Mouse (Mus musculus) hindbrain, postnatal 0 days (tissue): ENCODE data around the gene Cgnl1. TPM values are rescaled to one million over a fixed set of nuclear protein-coding genes. Genes with fewer than 3 reads are reported as not detected.

ENCODE experiments used
- ATAC-seq: fragments of 200-750 bp; cut with Nextera tagmentation; 2 replicates; pipeline ENCODE4 v1.8.0; 2017; ENCODE audit warnings: mild to moderate bottlenecking, moderate TSS enrichment, moderate library complexity
- DNase-seq: peaks from one replicate; pipeline ENCODE4 v3.0.0-alpha.2; 2015; ENCODE audit warnings: low spot score
- H3K27ac ChIP-seq: fragments of 300-500 bp; sonication (generic); 2 replicates; pipeline ENCODE4 v1.5.1; 2014; ENCODE audit warnings: mild to moderate bottlenecking
- H3K27me3 ChIP-seq: fragments of 300-500 bp; sonication (generic); 2 replicates; pipeline ENCODE4 v1.6.1; 2014; ENCODE audit warnings: low read length, mixed read lengths; ENCODE audit not compliant: insufficient read depth
- H3K36me3 ChIP-seq: fragments of 300-500 bp; sonication (generic); 2 replicates; pipeline ENCODE4 v1.6.1; 2014; ENCODE audit warnings: low read length, mixed read lengths; ENCODE audit not compliant: insufficient read depth
- H3K4me1 ChIP-seq: fragments of 300-500 bp; sonication (generic); 2 replicates; pipeline ENCODE4 v1.6.1; 2014; ENCODE audit warnings: antibody characterized with exemption, low read length, mixed read lengths; ENCODE audit not compliant: insufficient read depth
- H3K4me2 ChIP-seq: fragments of 300-500 bp; sonication (generic); 2 replicates; pipeline ENCODE4 v1.6.1; 2014; ENCODE audit warnings: low read depth, mild to moderate bottlenecking, low read length, moderate library complexity, mixed read lengths
- H3K4me3 ChIP-seq: fragments of 300-500 bp; sonication (generic); 2 replicates; pipeline ENCODE4 v1.5.1; 2014; ENCODE audit warnings: low read length
- H3K9ac ChIP-seq: fragments of 300-500 bp; sonication (generic); replicated peaks from 2 replicates; pipeline ENCODE4 v1.6.1; 2014; ENCODE audit warnings: mild to moderate bottlenecking, low read length, moderate library complexity, mixed read lengths
- H3K9me3 ChIP-seq: fragments of 300-500 bp; sonication (generic); 2 replicates; pipeline ENCODE4 v1.6.1; 2016; ENCODE audit warnings: low read length, mixed read lengths
- CTCF ChIP-seq: IDR thresholded peaks from 2 replicates; pipeline ENCODE4 v1.5.1; 2016; ENCODE audit warnings: antibody characterized with exemption, control low read depth, low read depth
- WGBS: fragments of 180-500 bp; shearing (Covaris S2); extraction: QIAGEN DNeasy Blood & Tissue Kit; methylation state at CpG from one replicate; pipeline ENCODE4 v1.1.7; 2014; 5-methylcytosine and 5-hydroxymethylcytosine counted together
- polyA plus RNA-seq: library from polyadenylated mRNA; unstranded; fragments of >200 nt; fragmentation: Nextera tagmentation; extraction: Ambion mirVana; gene quantifications from 2 replicates; pipeline ENCODE4 v1.2.1, GENCODE M21; 2015
- total RNA-seq: library from RNA; depleted of rRNA; stranded (reverse); fragments of >200 nt; gene quantifications from 2 replicates; pipeline ENCODE4 v1.2.3, GENCODE M21; 2014

Cgnl1 gene
- total and polyA plus RNA-seq, 2 experiments from 2014 or later, result 7.2 to 7.6 TPM

DNA sequence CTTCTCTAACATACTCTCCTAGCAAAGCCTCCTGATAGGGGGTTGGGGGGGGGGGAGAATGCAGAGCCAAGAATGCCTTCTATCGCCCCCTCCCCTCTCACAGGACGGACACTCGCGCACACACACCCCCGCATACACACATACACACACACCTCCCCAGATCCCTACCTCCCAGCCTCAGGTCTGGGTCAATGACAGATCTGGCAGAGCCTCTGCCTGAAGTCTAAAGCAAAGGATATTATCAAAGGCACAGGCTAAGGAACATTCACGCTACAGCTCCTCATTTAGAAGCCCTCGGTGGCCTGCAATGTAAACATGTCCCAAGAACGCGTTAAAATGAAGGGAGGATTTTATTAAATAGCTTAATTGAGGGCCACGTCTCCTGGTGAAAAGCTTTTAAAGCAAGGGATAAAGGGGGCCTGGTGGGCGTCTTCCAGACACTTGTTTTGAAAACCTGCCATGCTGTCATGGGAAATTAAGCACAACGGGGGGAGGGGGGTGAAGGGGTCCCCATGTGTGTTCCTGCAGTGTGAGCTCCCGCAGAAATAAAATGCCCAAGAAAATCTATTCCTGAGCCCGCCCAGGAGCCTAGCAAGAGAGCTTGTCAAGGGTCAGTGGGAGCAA lies 10.8 kb downstream of the Cgnl1 start:
- Histone ChIP-seq H3K9me3 (no peaks in the 10 kb centered on the region), H3K27ac (no peak overlapping the region), H3K27me3 (no peaks in the 10 kb centered on the region), H3K4me2 (peak overlapping the region; percentile 13; the same call in 1 of the 2 replicates), H3K4me3 (no peak overlapping the region), H3K9ac (no peak overlapping the region), H3K36me3 (no peaks in the 10 kb centered on the region), H3K4me1 (0 out of 2 replicates have a peak, but pooled peaks cover 2% of the 10 kb centered on the region)
- TF ChIP-seq CTCF, result no peak
- DNase-seq (no peak), ATAC-seq (no peak)
- WGBS, result 13% methylated on average over 14 of the region's 14 CpGs

DNA sequence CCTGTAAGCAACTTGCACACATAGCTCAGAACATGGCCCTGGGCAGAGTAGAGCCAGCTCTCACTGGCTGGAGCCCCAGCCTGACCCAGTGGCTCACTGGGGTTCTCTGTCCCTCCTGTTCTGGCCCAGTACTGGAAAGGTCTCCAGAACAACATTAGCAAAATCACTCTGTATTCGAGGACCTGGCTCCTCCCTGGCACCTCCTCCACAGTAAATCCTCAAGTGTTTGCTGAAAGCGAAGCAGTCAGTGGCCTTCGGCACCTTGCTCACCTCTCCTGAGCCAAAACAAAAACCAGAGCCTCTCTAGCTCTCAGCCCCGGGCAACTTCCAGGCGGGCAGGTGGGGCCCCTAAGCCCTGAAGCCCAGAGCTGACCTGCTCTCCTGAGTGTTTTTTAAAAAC lies 11.5 kb downstream of the Cgnl1 start:
- Histone ChIP-seq H3K27ac (no peak overlapping the region), H3K9me3 (no peaks in the 10 kb centered on the region), H3K27me3 (no peaks in the 10 kb centered on the region), H3K4me2 (no peak overlapping the region), H3K4me1 (0 out of 2 replicates have a peak, but pooled peaks cover 2% of the 10 kb centered on the region), H3K9ac (no peak overlapping the region), H3K36me3 (no peaks in the 10 kb centered on the region), H3K4me3 (no peak overlapping the region)
- DNase-seq, result no peak
- WGBS, result 37% methylated on average over 5 of the region's 5 CpGs
- TF ChIP-seq CTCF, result no peak
- no peak for ATAC-seq

DNA sequence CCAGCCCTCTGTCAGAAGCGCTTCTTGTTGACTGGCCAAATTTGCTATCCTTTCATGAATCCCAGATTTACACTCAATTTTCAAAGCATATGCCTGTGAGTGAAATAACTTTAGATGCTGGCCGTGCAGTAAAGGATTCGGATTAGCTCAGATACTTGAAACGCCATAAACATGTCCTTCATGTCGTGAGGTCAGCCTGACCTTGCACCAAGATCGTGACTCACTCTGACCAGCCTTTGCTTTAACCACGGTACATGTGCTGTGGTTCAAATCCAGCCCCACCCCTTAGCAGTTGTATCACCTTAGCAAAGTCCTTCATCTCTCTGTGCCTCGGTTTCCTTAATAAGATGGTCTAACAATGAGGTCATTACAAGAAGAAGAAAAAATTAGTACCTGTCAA lies 14.0 kb downstream of the Cgnl1 start:
- Histone ChIP-seq H3K4me1 (0 out of 2 replicates have a peak, but pooled peaks cover 2% of the 10 kb centered on the region), H3K36me3 (no peaks in the 10 kb centered on the region), H3K9ac (no peak overlapping the region), H3K27me3 (no peaks in the 10 kb centered on the region), H3K27ac (no peak overlapping the region), H3K4me2 (no peak overlapping the region), H3K9me3 (no peaks in the 10 kb centered on the region), H3K4me3 (no peak overlapping the region)
- TF ChIP-seq CTCF, result no peak
- DNase-seq (no peak), ATAC-seq (no peak)
- WGBS, result 88% methylated on average over 8 of the region's 8 CpGs

DNA sequence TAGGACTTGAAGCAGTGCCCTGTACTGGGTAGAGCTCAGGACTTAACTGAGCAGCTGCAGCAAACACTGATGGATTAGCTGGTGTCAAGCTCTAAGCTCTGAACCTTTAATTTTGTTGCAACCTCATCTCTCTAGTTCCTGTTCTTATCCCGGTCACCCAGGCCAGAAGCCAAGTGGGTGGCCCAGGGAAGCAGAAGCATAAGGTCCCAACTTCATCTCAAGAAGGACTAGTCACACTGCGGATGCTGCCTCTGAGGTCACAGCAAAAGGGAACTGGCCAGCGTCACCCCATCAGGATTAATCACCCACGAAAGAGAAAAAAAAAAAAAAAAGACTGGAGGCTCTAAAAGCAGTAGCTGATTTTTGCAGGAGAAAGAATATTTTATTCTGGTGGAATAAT lies 14.5 kb downstream of the Cgnl1 start:
- no peak overlapping the region for H3K4me3 ChIP-seq
- no peak overlapping the region for H3K27ac ChIP-seq
- H3K4me1 ChIP-seq, result 0 out of 2 replicates have a peak, but pooled peaks cover 2% of the 10 kb centered on the region
- no peak overlapping the region for H3K4me2 ChIP-seq
- ATAC-seq (no peak), DNase-seq (no peak)
- no peak for TF ChIP-seq CTCF
- H3K9ac ChIP-seq, result no peak overlapping the region
- no peaks in the 10 kb centered on the region for H3K9me3 ChIP-seq
- H3K27me3 ChIP-seq, result no peaks in the 10 kb centered on the region
- 47% methylated on average over 4 of the region's 4 CpGs for WGBS
- H3K36me3 ChIP-seq, result no peaks in the 10 kb centered on the region

DNA sequence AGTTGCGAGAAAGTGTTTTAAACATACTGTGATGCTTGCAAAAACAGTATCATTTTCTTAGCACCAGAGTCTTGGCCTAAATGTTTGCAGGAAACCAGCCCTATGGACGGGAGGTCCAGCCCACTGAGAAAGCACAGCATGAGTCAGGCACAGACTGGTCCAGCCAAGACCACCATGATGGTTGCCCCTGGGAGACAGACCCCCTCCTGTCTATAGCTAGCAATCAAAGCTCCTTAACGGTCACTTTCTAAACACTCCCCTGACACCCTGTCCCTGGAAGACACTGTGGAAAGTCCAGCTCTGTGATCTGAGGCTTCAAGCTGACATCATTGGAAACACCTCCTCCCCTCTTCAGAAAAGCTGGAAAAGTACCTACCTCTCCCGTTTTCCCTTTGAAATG lies 17.4 kb downstream of the Cgnl1 start:
- no peak for TF ChIP-seq CTCF
- Histone ChIP-seq H3K4me3 (no peak overlapping the region), H3K27me3 (no peaks in the 10 kb centered on the region), H3K36me3 (no peaks in the 10 kb centered on the region), H3K9me3 (no peaks in the 10 kb centered on the region), H3K4me2 (no peak overlapping the region), H3K4me1 (no peaks in the 10 kb centered on the region), H3K9ac (no peak overlapping the region), H3K27ac (no peak overlapping the region)
- 51% methylated on average over 4 of the region's 4 CpGs for WGBS
- ATAC-seq (no peak), DNase-seq (no peak)

DNA sequence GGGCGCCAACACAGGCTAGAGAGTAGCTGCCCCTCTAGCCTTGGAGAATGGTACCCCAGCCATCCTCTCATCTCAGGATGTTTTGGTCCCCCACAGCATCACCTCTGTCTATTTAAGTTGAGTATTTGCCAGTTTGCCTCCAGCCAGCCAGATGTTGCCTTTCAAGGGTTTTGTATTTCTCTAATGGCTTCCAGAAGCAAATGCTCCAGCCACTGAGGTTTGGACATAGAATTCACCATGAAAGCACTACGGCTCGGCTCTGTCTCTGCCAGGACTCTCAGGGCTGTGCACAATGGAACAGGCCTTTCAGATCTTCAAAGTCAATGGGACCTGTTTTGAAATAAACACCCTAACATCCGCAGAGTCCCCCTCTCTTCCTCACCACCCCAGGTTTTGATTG lies 17.9 kb downstream of the Cgnl1 start:
- H3K36me3 ChIP-seq, result no peaks in the 10 kb centered on the region
- H3K27ac ChIP-seq, result no peak overlapping the region; the same call in 1 of the 2 replicates
- ATAC-seq, result no peak
- no peaks in the 10 kb centered on the region for H3K4me1 ChIP-seq
- no peaks in the 10 kb centered on the region for H3K9me3 ChIP-seq
- WGBS, result 63% methylated on average over 4 of the region's 4 CpGs
- no peak overlapping the region for H3K4me2 ChIP-seq
- TF ChIP-seq CTCF, result no peak
- H3K9ac ChIP-seq, result no peak overlapping the region
- H3K4me3 ChIP-seq, result no peak overlapping the region
- no peaks in the 10 kb centered on the region for H3K27me3 ChIP-seq
- no peak for DNase-seq

DNA sequence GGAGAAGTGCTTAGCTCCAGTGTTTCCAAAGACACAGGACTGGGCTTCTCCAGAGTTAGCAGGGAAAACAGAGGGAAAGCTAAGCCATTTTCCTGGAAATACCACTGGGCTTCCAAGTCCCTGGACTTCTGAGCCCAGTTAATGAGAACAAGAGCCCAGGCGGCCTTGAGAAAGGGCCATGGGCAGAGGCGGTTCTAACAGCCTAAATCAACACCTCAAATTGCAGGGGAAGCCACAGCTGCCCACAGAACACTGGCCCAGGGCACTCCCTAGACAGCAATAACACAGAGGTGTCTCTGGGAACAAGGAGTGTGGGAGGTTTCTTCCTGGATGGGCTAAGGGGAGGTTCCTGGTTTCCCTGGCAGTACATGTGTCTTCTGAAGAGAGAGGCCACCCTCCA lies 18.3 kb downstream of the Cgnl1 start:
- WGBS, result 64% methylated on average over 2 of the region's 2 CpGs
- no peak for ATAC-seq

More for the DNA sequence above, 18.3 kb downstream of the Cgnl1 start:
- no peaks in the 10 kb centered on the region for H3K9me3 ChIP-seq
- H3K27ac ChIP-seq, result no peak overlapping the region; the same call in 1 of the 2 replicates
- H3K9ac ChIP-seq, result no peak overlapping the region
- no peaks in the 10 kb centered on the region for H3K4me1 ChIP-seq
- no peak for DNase-seq
- H3K4me3 ChIP-seq, result no peak overlapping the region
- no peak overlapping the region for H3K4me2 ChIP-seq
- no peak for TF ChIP-seq CTCF
- H3K27me3 ChIP-seq, result no peaks in the 10 kb centered on the region
- H3K36me3 ChIP-seq, result no peaks in the 10 kb centered on the region
